Mouse (Mus musculus) intestine, embryonic 14.5 days (tissue): ENCODE measurements around the gene Edn3. TPM values are rescaled to one million over a fixed set of nuclear protein-coding genes. Genes with fewer than 3 reads are reported as not detected.
A peak's percentile ranks its signal among the peaks of the same experiment; 100 is the strongest.

Experiments used
- ATAC-seq: fragments of 200-750 bp; cut with Nextera tagmentation; replicated peaks from 2 replicates; pipeline ENCODE4 v1.8.0; 2017; ENCODE audit warnings: low read depth, moderate number of reproducible peaks, moderate TSS enrichment, moderate library complexity; ENCODE audit not compliant: low FRiP score, low TSS enrichment
- DNase-seq: peaks from one replicate; pipeline ENCODE4 v3.0.0-alpha.2; 2018; ENCODE audit warnings: low spot score
- H3K27ac ChIP-seq: fragments of 300-500 bp; sonication (generic); 2 replicates; pipeline ENCODE4 v1.5.1; 2014; ENCODE audit warnings: low read depth, mild to moderate bottlenecking, control low read depth
- H3K27me3 ChIP-seq: fragments of 300-500 bp; sonication (generic); replicated peaks from 2 replicates; pipeline ENCODE4 v1.6.1; 2014; ENCODE audit warnings: low read length, control low read depth; ENCODE audit not compliant: control insufficient read depth, insufficient read depth
- H3K36me3 ChIP-seq: fragments of 300-500 bp; sonication (generic); 2 replicates; pipeline ENCODE4 v1.6.1; 2014; ENCODE audit warnings: low read length, control low read depth; ENCODE audit not compliant: control insufficient read depth, insufficient read depth
- H3K4me1 ChIP-seq: fragments of 300-500 bp; sonication (generic); replicated peaks from 2 replicates; pipeline ENCODE4 v1.6.1; 2014; ENCODE audit warnings: low read length, control low read depth, mixed read lengths; ENCODE audit not compliant: control insufficient read depth, insufficient read depth
- H3K4me2 ChIP-seq: fragments of 300-500 bp; sonication (generic); 2 replicates; pipeline ENCODE4 v1.6.1; 2014; ENCODE audit warnings: low read length
- H3K4me3 ChIP-seq: fragments of 300-500 bp; sonication (generic); 2 replicates; pipeline ENCODE4 v1.5.1; 2014; ENCODE audit warnings: low read depth, low read length, control low read depth, mixed read lengths
- H3K9ac ChIP-seq: fragments of 300-500 bp; sonication (generic); 2 replicates; pipeline ENCODE4 v1.6.1; 2014; ENCODE audit warnings: mild to moderate bottlenecking, low read length
- H3K9me3 ChIP-seq: fragments of 300-500 bp; sonication (generic); 2 replicates; pipeline ENCODE4 v1.6.1; 2016; ENCODE audit warnings: low read length, control low read depth; ENCODE audit not compliant: control insufficient read depth
- WGBS: fragments of 180-500 bp; shearing (Covaris S2); extraction: QIAGEN DNeasy Blood & Tissue Kit; methylation state at CpG from one replicate; pipeline ENCODE4 v1.1.7; 2014; 5-methylcytosine and 5-hydroxymethylcytosine counted together
- polyA plus RNA-seq: library from polyadenylated mRNA; unstranded; fragments of >200 nt; fragmentation: Nextera tagmentation; extraction: Ambion mirVana; gene quantifications from 2 replicates; pipeline ENCODE4 v1.2.1, GENCODE M21; 2014

The Edn3 gene
- polyA plus RNA-seq, 1 experiment from 2014 or later: 25.4 TPM

DNA sequence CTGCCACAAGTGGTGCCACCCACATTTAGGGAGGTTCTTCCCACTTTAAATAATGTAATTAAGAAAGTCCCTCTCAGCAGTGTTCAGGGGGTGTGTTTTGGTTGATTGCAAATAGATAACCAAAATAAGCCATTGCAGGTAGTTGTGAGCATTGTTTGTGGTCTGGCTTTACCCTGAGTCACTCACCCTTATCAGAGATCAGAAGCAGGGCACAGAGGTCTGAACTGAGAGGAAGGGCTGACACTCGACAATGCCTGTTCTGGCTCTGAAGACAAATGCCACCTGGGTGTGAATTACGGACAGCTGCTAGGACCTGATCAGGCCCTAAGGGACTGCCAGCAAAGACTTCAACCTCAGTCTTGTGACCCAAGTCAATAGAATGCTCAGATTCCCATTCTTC lies 47.5 kb downstream of the Edn3 start:
- Histone ChIP-seq H3K4me2 (no peak overlapping the region), H3K36me3 (no peaks in the 10 kb centered on the region), H3K27ac (no peak overlapping the region), H3K4me1 (no peaks in the 10 kb centered on the region; the same call in 1 of the 2 replicates), H3K9me3 (peaks cover 3% of the 10 kb centered on the region; the same call in 1 of the 2 replicates), H3K27me3 (no peaks in the 10 kb centered on the region), H3K9ac (no peak overlapping the region), H3K4me3 (no peak overlapping the region)
- WGBS: 50% methylated on average over 2 of the region's 2 CpGs
- DNase-seq (no peak), ATAC-seq (no peak)

DNA sequence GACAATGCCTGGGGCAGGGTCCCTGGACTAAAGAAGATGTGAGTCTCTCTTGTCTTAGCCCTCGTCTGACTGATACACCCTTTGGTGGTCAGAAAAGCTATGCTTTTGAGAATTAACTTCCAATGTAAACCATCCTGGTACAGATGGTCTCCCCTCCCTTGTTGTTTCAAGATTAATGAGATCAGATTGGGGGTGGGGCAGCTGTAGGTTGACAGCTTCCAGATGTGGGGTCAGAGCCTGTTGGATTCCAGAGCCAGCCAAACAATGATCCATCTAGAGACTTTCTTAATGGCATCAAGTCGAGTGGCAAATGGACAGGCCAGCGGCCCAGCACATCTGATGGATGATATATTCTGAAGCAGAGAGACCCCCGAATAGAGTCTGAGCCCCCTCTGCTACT lies 48.9 kb downstream of the Edn3 start:
- Histone ChIP-seq H3K4me2 (no peak overlapping the region), H3K27me3 (no peaks in the 10 kb centered on the region), H3K36me3 (no peaks in the 10 kb centered on the region), H3K4me1 (no peaks in the 10 kb centered on the region; the same call in 1 of the 2 replicates), H3K9ac (no peak overlapping the region), H3K9me3 (peaks cover 3% of the 10 kb centered on the region; the same call in 1 of the 2 replicates), H3K27ac (no peak overlapping the region), H3K4me3 (no peak overlapping the region)
- DNase-seq: no peak
- ATAC-seq: no peak
- 29% methylated on average over 4 of the region's 4 CpGs for WGBS

DNA sequence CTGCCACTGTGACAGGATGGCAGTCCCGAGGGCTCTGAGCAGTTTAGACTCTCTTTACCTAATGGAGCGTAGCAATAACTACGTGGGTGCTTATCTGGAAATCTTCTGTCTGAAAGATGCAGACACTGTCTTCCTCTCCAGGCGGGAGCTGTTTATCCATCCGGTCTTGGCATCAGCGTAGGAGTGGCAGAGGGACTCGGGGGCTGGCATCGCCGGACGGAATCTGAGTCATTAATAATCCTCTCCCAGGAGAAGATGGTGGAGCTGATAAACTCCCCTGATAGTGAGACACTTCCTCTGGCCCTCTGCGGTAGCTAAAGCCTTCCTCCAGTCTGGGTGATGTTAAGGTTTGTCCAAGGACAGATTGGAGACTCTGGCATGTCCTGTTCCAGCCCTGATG lies 52.9 kb downstream of the Edn3 start:
- H3K4me1 ChIP-seq: peaks cover 6% of the 10 kb centered on the region
- DNase-seq (no peak), ATAC-seq (no peak)
- no peak overlapping the region for H3K27ac ChIP-seq
- WGBS: 36% methylated on average over 11 of the region's 11 CpGs
- no peaks in the 10 kb centered on the region for H3K9me3 ChIP-seq
- no peak overlapping the region for H3K4me2 ChIP-seq
- no peaks in the 10 kb centered on the region for H3K27me3 ChIP-seq
- H3K4me3 ChIP-seq: no peak overlapping the region
- H3K9ac ChIP-seq: no peak overlapping the region
- H3K36me3 ChIP-seq: no peaks in the 10 kb centered on the region

DNA sequence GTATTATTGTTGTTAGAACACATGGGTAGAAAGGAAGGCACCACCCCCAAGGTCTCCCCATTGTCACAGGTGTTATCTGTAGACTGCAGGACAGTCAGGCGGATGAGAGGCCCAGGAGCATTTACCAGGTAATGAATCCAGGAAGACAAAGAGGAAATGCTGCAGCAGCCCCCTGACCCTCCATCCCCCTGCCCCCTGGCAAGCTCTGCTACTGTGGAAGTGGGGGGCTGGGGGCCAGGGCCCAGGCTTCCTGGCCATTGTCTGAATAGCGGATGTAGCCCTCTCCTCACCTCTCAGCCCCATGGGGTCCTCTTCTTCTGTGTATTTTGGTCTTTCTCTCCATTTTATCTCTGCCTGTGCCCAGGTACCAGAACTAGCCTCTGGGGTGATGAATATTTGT lies 55.7 kb downstream of the Edn3 start:
- Histone ChIP-seq H3K9ac (no peak overlapping the region), H3K4me1 (peaks cover 8% of the 10 kb centered on the region), H3K4me2 (no peak overlapping the region), H3K36me3 (no peaks in the 10 kb centered on the region), H3K9me3 (no peaks in the 10 kb centered on the region), H3K4me3 (no peak overlapping the region), H3K27me3 (no peaks in the 10 kb centered on the region), H3K27ac (no peak overlapping the region)
- ATAC-seq (no peak), DNase-seq (no peak)
- 87% methylated on average over 2 of the region's 2 CpGs for WGBS

DNA sequence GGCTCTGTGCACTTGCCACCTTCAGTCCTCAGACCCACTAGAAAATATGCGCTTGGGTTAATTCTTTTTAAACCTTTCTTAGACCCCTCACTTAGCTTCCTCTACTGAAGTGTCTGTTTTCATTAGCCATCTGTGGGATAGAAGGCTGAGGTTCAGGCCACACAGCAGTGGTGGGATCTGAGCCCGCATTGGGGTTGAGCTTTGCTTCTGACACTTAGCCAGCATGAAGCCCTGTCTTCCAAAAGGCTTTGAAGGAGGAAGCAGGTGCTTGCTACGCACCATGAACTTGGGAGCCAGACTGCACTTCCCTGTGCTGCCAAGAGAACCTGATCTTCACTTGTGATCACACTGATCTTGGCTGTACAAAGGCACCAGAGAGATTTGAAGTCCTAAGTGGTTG lies 59.9 kb downstream of the Edn3 start:
- Histone ChIP-seq H3K9ac (no peak overlapping the region), H3K27me3 (no peaks in the 10 kb centered on the region), H3K27ac (no peak overlapping the region), H3K4me1 (peaks cover 8% of the 10 kb centered on the region), H3K4me2 (no peak overlapping the region), H3K9me3 (no peaks in the 10 kb centered on the region), H3K36me3 (no peaks in the 10 kb centered on the region), H3K4me3 (no peak overlapping the region)
- ATAC-seq (no peak), DNase-seq (no peak)
- WGBS: 88% methylated on average over 3 of the region's 3 CpGs

DNA sequence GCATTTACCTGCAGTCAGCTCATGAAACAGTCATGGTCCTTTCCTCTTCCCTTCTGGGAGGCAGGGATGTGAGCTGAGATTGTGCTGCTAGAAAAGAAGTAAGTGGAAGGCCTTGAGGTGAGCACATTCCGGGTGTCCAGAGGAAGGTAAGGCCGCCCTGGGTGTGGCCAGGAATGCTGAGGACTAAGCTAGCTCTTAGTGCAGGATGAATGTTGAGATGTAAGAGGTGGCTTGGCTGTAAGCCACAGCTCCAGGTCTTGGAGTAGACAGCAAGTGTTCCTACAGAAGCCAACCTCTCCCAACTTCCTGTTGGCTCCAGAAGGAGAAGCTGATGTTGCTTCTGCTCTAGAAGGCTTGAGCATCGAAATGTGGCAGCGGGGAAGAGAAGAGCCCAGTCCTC lies 67.4 kb downstream of the Edn3 start:
- Histone ChIP-seq H3K36me3 (no peaks in the 10 kb centered on the region), H3K9me3 (no peaks in the 10 kb centered on the region), H3K4me3 (no peak overlapping the region), H3K4me2 (no peak overlapping the region), H3K9ac (no peak overlapping the region), H3K27me3 (no peaks in the 10 kb centered on the region), H3K27ac (no peak overlapping the region), H3K4me1 (0 out of 2 replicates have a peak, but pooled peaks cover 2% of the 10 kb centered on the region)
- DNase-seq: no peak
- no peak for ATAC-seq
- 92% methylated on average over 4 of the region's 4 CpGs for WGBS

DNA sequence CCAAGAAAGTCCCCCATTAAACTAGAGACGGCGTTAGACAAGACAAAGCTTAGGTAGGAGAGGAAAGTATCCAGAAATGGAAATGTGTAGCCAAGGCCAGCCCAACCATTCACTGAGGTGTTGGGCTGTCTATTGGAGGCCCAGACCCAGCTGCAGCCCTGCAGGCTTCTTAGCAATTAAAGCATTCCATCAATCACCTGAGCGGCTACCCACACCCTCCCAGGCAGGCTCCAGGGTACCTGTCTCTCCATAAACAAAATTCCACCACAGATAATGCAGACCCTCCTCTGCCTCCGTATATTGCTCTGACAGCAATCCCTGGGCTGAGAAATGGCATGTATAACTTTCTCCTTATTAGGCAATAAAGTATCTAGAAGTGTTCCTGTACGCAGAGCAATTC lies 73.2 kb downstream of the Edn3 start:
- 18% methylated on average over 5 of the region's 5 CpGs for WGBS
- DNase-seq: no peak

More for the DNA sequence above, 73.2 kb downstream of the Edn3 start:
- no peak overlapping the region for H3K9ac ChIP-seq
- H3K4me2 ChIP-seq: no peak overlapping the region
- H3K4me3 ChIP-seq: no peak overlapping the region
- peak overlapping the region; percentile 71 for H3K27ac ChIP-seq
- H3K9me3 ChIP-seq: no peaks in the 10 kb centered on the region
- no peaks in the 10 kb centered on the region for H3K27me3 ChIP-seq
- H3K4me1 ChIP-seq: peaks cover 7% of the 10 kb centered on the region; the same call in 1 of the 2 replicates
- no peaks in the 10 kb centered on the region for H3K36me3 ChIP-seq
- peak; percentile 81 for ATAC-seq

Other genes with a start within 250 kb of the Edn3 start
- gene Zfp831, start 117.1 kb upstream of the Edn3 start, polyA plus RNA-seq: not detected in 2 replicates
- not detected in 2 replicates for gene Gm14444, start 249.6 kb downstream of the Edn3 start, polyA plus RNA-seq